Mouse (Mus musculus): ENCODE results near the gene Lekr1. TPM values are rescaled to one million over a fixed set of nuclear protein-coding genes. Genes with fewer than 3 reads are reported as not detected.

The Lekr1 gene
- polyA plus RNA-seq, 1 experiment from 2014 or later: 9.7 TPM

DNA sequence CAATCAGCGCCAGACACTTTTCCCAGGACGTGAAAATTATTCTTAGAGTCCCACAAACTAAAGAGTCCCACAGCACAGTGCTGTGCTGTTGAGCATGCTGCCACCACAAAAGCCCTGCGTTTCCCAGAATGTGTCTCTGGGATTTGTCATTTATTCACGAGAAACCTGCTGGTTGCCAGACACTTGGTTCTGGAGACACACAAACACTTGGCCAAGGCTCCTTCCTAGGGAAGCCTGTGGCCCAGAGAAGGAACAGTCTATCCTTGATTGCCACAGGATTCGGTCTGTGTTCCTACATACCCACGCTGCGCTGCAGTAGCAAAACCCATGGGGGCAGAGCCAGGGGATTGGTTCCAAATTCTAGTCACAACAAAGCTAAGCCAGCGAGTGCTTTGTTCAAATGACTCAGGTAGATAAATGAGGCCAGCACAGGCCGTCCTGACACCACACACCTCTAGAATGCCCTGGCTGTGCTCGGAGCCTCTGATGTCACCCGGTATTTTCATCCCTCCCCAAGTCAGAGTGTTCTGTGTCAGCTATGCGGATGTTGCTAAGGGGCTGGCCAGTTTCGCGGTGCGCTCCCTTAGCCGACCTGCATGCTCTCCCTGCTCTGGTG is 197.8 kb downstream of the Lekr1 start:
- Histone ChIP-seq H3K4me2 (peak overlapping the region; percentile 36), H3K27ac (replicated peaks) (no peak overlapping the region), H3K4me1 (peaks cover 11% of the 10 kb centered on the region), H3K27me3 (replicated peaks) (no peaks in the 10 kb centered on the region), H3K9ac (replicated peaks) (no peak overlapping the region), H3K4me3 (replicated peaks) (no peak overlapping the region), H3K36me3 (no peaks in the 10 kb centered on the region), H3K9me3 (replicated peaks) (no peaks in the 10 kb centered on the region)
- 56% methylated on average over 16 of the region's 16 CpGs for WGBS
- ATAC-seq (ENCODE audit: low FRiP score): peak; percentile 14; the same call in 1 of the 2 replicates

- Histone ChIP-seq H3K27me3 (replicated peaks) (no peaks in the 10 kb centered on the region), H3K9me3 (replicated peaks) (no peaks in the 10 kb centered on the region), H3K4me1 (peaks cover 15% of the 10 kb centered on the region), H3K27ac (replicated peaks) (no peak overlapping the region), H3K36me3 (no peaks in the 10 kb centered on the region), H3K4me3 (replicated peaks) (no peak overlapping the region), H3K9ac (replicated peaks) (no peak overlapping the region), H3K4me2 (no peak overlapping the region)
- ATAC-seq (ENCODE audit: low FRiP score): no peak
- WGBS: 77% methylated on average over 8 of the region's 8 CpGs
Measured at GRCm38 (mm10) chr3:65868931-65869330, 202.9 kb downstream of the Lekr1 start.

DNA sequence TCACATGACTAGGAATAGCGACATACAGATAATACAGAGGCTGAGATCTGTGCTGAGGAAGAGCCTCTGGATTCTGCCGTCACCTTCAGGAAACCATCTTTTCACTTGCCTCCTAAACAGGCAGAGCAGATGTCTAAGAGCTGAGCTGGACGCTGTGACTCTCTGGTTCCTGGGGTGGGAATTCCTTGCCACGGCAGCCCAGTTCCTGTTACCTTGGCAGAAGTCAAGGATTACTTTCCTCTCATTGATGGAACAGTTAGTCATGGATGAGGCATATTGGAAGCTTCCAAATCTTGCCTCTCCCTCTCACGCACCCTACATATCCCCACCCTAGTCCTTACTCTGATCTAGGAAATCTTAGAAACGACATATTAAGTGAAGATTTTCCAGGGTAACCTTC is 203.7 kb downstream of the Lekr1 start:
- Histone ChIP-seq H3K9ac (replicated peaks) (no peak overlapping the region), H3K4me1 (peaks cover 12% of the 10 kb centered on the region), H3K27ac (replicated peaks) (no peak overlapping the region), H3K36me3 (no peaks in the 10 kb centered on the region), H3K9me3 (replicated peaks) (no peaks in the 10 kb centered on the region), H3K4me2 (no peak overlapping the region), H3K4me3 (replicated peaks) (no peak overlapping the region), H3K27me3 (replicated peaks) (no peaks in the 10 kb centered on the region)
- no peak for ATAC-seq (ENCODE audit: low FRiP score)
- WGBS: 81% methylated on average over 6 of the region's 6 CpGs

GRCm38 (mm10) chr3:65871188-65871603 is 205.2 kb downstream of the Lekr1 start:
- Histone ChIP-seq H3K4me3 (replicated peaks) (no peak overlapping the region), H3K4me1 (peaks cover 12% of the 10 kb centered on the region), H3K36me3 (no peaks in the 10 kb centered on the region), H3K9me3 (replicated peaks) (no peaks in the 10 kb centered on the region), H3K9ac (replicated peaks) (no peak overlapping the region; the same call in 1 of the 2 replicates), H3K4me2 (peak overlapping the region; percentile 11), H3K27me3 (replicated peaks) (no peaks in the 10 kb centered on the region), H3K27ac (replicated peaks) (no peak overlapping the region)
- ATAC-seq (ENCODE audit: low FRiP score): peak; percentile 58
- WGBS: 8% methylated on average over 12 of the region's 12 CpGs

- Histone ChIP-seq H3K27me3 (replicated peaks) (no peaks in the 10 kb centered on the region), H3K4me1 (peaks cover 12% of the 10 kb centered on the region), H3K4me2 (peak overlapping the region; percentile 11; the same call in 1 of the 2 replicates), H3K36me3 (no peaks in the 10 kb centered on the region), H3K9ac (replicated peaks) (no peak overlapping the region), H3K27ac (replicated peaks) (no peak overlapping the region), H3K9me3 (replicated peaks) (no peaks in the 10 kb centered on the region), H3K4me3 (replicated peaks) (no peak overlapping the region)
- ATAC-seq (ENCODE audit: low FRiP score): peak; percentile 50
- 32% methylated on average over 10 of the region's 10 CpGs for WGBS
Measured at GRCm38 (mm10) chr3:65871609-65872272, 205.7 kb downstream of the Lekr1 start.

GRCm38 (mm10) chr3:65873093-65873830 is 207.2 kb downstream of the Lekr1 start:
- Histone ChIP-seq H3K4me3 (replicated peaks) (no peak overlapping the region), H3K27me3 (replicated peaks) (no peaks in the 10 kb centered on the region), H3K27ac (replicated peaks) (no peak overlapping the region), H3K9ac (replicated peaks) (no peak overlapping the region), H3K4me2 (no peak overlapping the region), H3K4me1 (peaks cover 12% of the 10 kb centered on the region), H3K9me3 (replicated peaks) (no peaks in the 10 kb centered on the region), H3K36me3 (no peaks in the 10 kb centered on the region)
- ATAC-seq (ENCODE audit: low FRiP score): no peak
- 89% methylated on average over 13 of the region's 13 CpGs for WGBS

Small RNA genes within 50 kb of the gene (microRNA-seq; reads per million reads assigned to microRNA genes)
- gene Mir8120: not detected

Other genes starting within 250 kb of the Lekr1 start
- 24.6 and 28.7 TPM in 2 replicates for gene Tiparp, start 137.8 kb upstream of the Lekr1 start, polyA plus RNA-seq (2015; fragmentation: Nextera tagmentation; extraction: Ambion mirVana)